Mouse (Mus musculus): ENCODE results near the gene Syndig1. TPM values are rescaled to one million over a fixed set of nuclear protein-coding genes. Genes with fewer than 3 reads are reported as not detected.

Gene Syndig1
- polyA plus RNA-seq, 1 experiment from 2014 or later = 109 TPM

DNA sequence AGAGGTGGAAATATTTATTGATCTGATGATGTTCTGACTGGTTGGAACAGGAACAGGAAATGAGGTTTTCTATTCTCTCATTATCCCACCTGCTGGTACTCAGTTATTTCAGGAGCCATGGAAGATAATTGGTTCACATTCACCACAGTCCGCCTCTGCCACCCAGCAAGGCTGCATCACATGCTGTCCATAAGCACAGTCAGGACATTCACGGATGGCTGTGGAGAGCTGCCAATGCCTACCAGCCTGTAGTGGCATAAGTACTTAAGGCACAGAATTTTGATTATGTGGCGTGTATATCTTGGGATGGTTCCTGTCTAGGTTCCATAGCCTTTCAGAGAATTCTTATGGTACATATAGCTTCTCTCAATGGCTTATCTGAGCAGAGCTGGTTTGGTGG lies 32.0 kb downstream of the Syndig1 start:
- no peak for ATAC-seq (ENCODE audit: low read depth)
- Histone ChIP-seq H3K4me1 (ENCODE audit: control insufficient read depth, insufficient read depth, low read length) (no peaks in the 10 kb centered on the region), H3K4me2 (ENCODE audit: low read depth, low read length) (no peak overlapping the region), H3K27ac (ENCODE audit: low read depth, low read length) (no peak overlapping the region), H3K9me3 (ENCODE audit: control insufficient read depth, low read length) (no peaks in the 10 kb centered on the region), H3K4me3 (ENCODE audit: low read depth, low read length) (no peak overlapping the region), H3K36me3 (ENCODE audit: control insufficient read depth, insufficient read depth, low read length) (no peaks in the 10 kb centered on the region), H3K27me3 (ENCODE audit: control insufficient read depth, insufficient read depth, low read length) (no peaks in the 10 kb centered on the region), H3K9ac (replicated peaks; ENCODE audit: low read depth, low read length) (no peak overlapping the region)
- 82% methylated on average over 3 of the region's 3 CpGs for WGBS

- no peak for ATAC-seq (ENCODE audit: low read depth)
- Histone ChIP-seq H3K27ac (ENCODE audit: low read depth, low read length) (no peak overlapping the region), H3K27me3 (ENCODE audit: control insufficient read depth, insufficient read depth, low read length) (no peaks in the 10 kb centered on the region), H3K4me2 (ENCODE audit: low read depth, low read length) (no peak overlapping the region), H3K4me3 (ENCODE audit: low read depth, low read length) (no peak overlapping the region), H3K36me3 (ENCODE audit: control insufficient read depth, insufficient read depth, low read length) (no peaks in the 10 kb centered on the region), H3K9me3 (ENCODE audit: control insufficient read depth, low read length) (no peaks in the 10 kb centered on the region), H3K9ac (replicated peaks; ENCODE audit: low read depth, low read length) (no peak overlapping the region), H3K4me1 (ENCODE audit: control insufficient read depth, insufficient read depth, low read length) (no peaks in the 10 kb centered on the region)
- WGBS = 74% methylated on average over 5 of the region's 5 CpGs
Measured at GRCm38 (mm10) chr2:149865914-149866435, 37.0 kb downstream of the Syndig1 start.

- ATAC-seq (ENCODE audit: low read depth) = no peak
- WGBS = 69% methylated on average over 2 of the region's 2 CpGs
- Histone ChIP-seq H3K36me3 (ENCODE audit: control insufficient read depth, insufficient read depth, low read length) (no peaks in the 10 kb centered on the region), H3K4me3 (ENCODE audit: low read depth, low read length) (no peak overlapping the region), H3K9me3 (ENCODE audit: control insufficient read depth, low read length) (no peaks in the 10 kb centered on the region), H3K4me2 (ENCODE audit: low read depth, low read length) (no peak overlapping the region), H3K27ac (ENCODE audit: low read depth, low read length) (no peak overlapping the region), H3K27me3 (ENCODE audit: control insufficient read depth, insufficient read depth, low read length) (no peaks in the 10 kb centered on the region), H3K9ac (replicated peaks; ENCODE audit: low read depth, low read length) (no peak overlapping the region), H3K4me1 (ENCODE audit: control insufficient read depth, insufficient read depth, low read length) (no peaks in the 10 kb centered on the region)
Measured at GRCm38 (mm10) chr2:149870496-149870895, 41.5 kb downstream of the Syndig1 start.

DNA sequence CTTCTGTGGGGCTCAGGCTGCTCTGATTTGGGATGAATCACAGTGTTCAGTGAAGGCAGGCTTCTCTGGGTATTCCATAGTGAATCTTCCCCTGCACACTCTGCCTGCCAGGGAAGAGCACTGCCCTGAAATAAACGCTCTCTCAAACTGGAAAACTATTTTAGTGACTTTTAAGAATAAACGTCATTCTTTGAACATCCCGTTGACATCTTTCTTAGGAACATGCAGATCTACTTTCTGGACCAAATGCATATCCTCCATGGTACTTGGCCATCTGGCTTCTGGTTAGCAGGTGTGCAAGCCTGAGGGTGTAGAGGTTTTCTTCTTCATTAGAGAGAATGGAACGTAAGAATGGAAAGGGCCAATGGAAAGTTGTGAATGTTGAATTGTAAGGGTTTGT lies 43.5 kb downstream of the Syndig1 start:
- H3K9me3 ChIP-seq (ENCODE audit: control insufficient read depth, low read length) = no peaks in the 10 kb centered on the region
- ATAC-seq (ENCODE audit: low read depth) = no peak
- no peaks in the 10 kb centered on the region for H3K36me3 ChIP-seq (ENCODE audit: control insufficient read depth, insufficient read depth, low read length)
- no peak overlapping the region for H3K27ac ChIP-seq (ENCODE audit: low read depth, low read length)
- H3K4me1 ChIP-seq (ENCODE audit: control insufficient read depth, insufficient read depth, low read length) = no peaks in the 10 kb centered on the region
- 93% methylated on average over 4 of the region's 4 CpGs for WGBS
- H3K9ac ChIP-seq (replicated peaks; ENCODE audit: low read depth, low read length) = no peak overlapping the region
- no peaks in the 10 kb centered on the region for H3K27me3 ChIP-seq (ENCODE audit: control insufficient read depth, insufficient read depth, low read length)
- no peak overlapping the region for H3K4me3 ChIP-seq (ENCODE audit: low read depth, low read length)
- H3K4me2 ChIP-seq (ENCODE audit: low read depth, low read length) = no peak overlapping the region

DNA sequence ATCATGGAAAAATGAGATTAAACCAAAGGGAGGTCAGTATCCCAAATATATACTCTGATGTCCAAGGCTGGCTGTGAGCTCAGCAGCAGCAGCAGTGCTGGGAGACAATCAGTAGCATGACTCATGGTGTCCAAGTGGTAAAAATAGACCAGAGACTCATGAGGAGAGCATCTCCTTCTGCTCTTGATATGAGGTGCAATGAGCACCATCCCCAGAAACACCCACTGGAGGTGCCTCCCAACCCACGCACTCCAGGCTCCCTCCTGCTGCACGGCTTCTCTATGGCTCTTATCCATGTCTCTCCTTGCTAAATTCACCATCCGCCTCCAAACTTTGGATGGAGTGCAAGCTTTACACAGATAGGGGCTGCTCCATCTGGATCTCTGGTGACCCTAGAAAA lies 44.3 kb downstream of the Syndig1 start:
- H3K4me2 ChIP-seq (ENCODE audit: low read depth, low read length) = no peak overlapping the region
- H3K9me3 ChIP-seq (ENCODE audit: control insufficient read depth, low read length) = no peaks in the 10 kb centered on the region
- no peak overlapping the region for H3K9ac ChIP-seq (replicated peaks; ENCODE audit: low read depth, low read length)

GRCm38 (mm10) chr2:149877954-149878353 lies 48.9 kb downstream of the Syndig1 start:
- H3K36me3 ChIP-seq (ENCODE audit: control insufficient read depth, insufficient read depth, low read length) = no peaks in the 10 kb centered on the region
- ATAC-seq (ENCODE audit: low read depth) = no peak
- H3K4me2 ChIP-seq (ENCODE audit: low read depth, low read length) = no peak overlapping the region
- H3K4me3 ChIP-seq (ENCODE audit: low read depth, low read length) = no peak overlapping the region
- no peak overlapping the region for H3K9ac ChIP-seq (replicated peaks; ENCODE audit: low read depth, low read length)
- no peaks in the 10 kb centered on the region for H3K4me1 ChIP-seq (ENCODE audit: control insufficient read depth, insufficient read depth, low read length)
- H3K27ac ChIP-seq (ENCODE audit: low read depth, low read length) = no peak overlapping the region
- 84% methylated on average over 2 of the region's 2 CpGs for WGBS
- H3K27me3 ChIP-seq (ENCODE audit: control insufficient read depth, insufficient read depth, low read length) = no peaks in the 10 kb centered on the region
- no peaks in the 10 kb centered on the region for H3K9me3 ChIP-seq (ENCODE audit: control insufficient read depth, low read length)

More for the DNA sequence above, 44.3 kb downstream of the Syndig1 start:
- Histone ChIP-seq H3K4me3 (ENCODE audit: low read depth, low read length) (no peak overlapping the region), H3K27ac (ENCODE audit: low read depth, low read length) (no peak overlapping the region), H3K27me3 (ENCODE audit: control insufficient read depth, insufficient read depth, low read length) (no peaks in the 10 kb centered on the region), H3K4me1 (ENCODE audit: control insufficient read depth, insufficient read depth, low read length) (no peaks in the 10 kb centered on the region), H3K36me3 (ENCODE audit: control insufficient read depth, insufficient read depth, low read length) (no peaks in the 10 kb centered on the region)
- ATAC-seq (ENCODE audit: low read depth) = no peak
- WGBS = 92% methylated on average over 3 of the region's 3 CpGs

GRCm38 (mm10) chr2:149887634-149888033 lies 58.6 kb downstream of the Syndig1 start:
- Histone ChIP-seq H3K27ac (ENCODE audit: low read depth, low read length) (no peak overlapping the region), H3K9ac (replicated peaks; ENCODE audit: low read depth, low read length) (no peak overlapping the region), H3K36me3 (ENCODE audit: control insufficient read depth, insufficient read depth, low read length) (no peaks in the 10 kb centered on the region), H3K4me1 (ENCODE audit: control insufficient read depth, insufficient read depth, low read length) (no peaks in the 10 kb centered on the region), H3K9me3 (ENCODE audit: control insufficient read depth, low read length) (no peaks in the 10 kb centered on the region), H3K27me3 (ENCODE audit: control insufficient read depth, insufficient read depth, low read length) (no peaks in the 10 kb centered on the region), H3K4me2 (ENCODE audit: low read depth, low read length) (no peak overlapping the region), H3K4me3 (ENCODE audit: low read depth, low read length) (no peak overlapping the region)
- ATAC-seq (ENCODE audit: low read depth) = no peak

DNA sequence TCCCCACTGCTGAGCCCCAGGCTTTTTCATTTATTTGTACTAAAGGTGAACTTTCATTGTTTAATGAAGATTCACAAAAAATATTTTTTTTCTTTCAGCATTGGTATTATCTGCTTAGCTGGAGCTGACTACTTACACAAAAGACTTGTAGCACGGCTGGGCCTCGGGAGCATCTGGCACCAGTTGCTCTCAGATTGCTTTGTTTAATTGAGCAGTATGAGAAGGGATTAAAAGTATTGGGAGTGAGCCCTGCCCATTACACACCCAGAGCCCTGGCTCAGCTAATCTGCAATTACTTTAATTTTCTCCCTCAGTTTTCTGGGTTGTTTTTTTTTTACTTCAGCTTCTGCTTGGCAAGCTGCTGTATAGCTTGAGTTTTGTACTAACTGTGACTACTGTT lies 62.6 kb downstream of the Syndig1 start:
- 36% methylated on average over 2 of the region's 2 CpGs for WGBS
- Histone ChIP-seq H3K36me3 (ENCODE audit: control insufficient read depth, insufficient read depth, low read length) (no peaks in the 10 kb centered on the region), H3K27me3 (ENCODE audit: control insufficient read depth, insufficient read depth, low read length) (no peaks in the 10 kb centered on the region), H3K27ac (ENCODE audit: low read depth, low read length) (no peak overlapping the region), H3K4me2 (ENCODE audit: low read depth, low read length) (no peak overlapping the region), H3K4me1 (ENCODE audit: control insufficient read depth, insufficient read depth, low read length) (no peaks in the 10 kb centered on the region), H3K9ac (replicated peaks; ENCODE audit: low read depth, low read length) (no peak overlapping the region), H3K9me3 (ENCODE audit: control insufficient read depth, low read length) (no peaks in the 10 kb centered on the region), H3K4me3 (ENCODE audit: low read depth, low read length) (no peak overlapping the region)
- no peak for ATAC-seq (ENCODE audit: low read depth)

GRCm38 (mm10) chr2:149896337-149896736 lies 67.3 kb downstream of the Syndig1 start:
- no peak overlapping the region for H3K27ac ChIP-seq (ENCODE audit: low read depth, low read length)
- no peak overlapping the region for H3K4me2 ChIP-seq (ENCODE audit: low read depth, low read length)
- no peaks in the 10 kb centered on the region for H3K27me3 ChIP-seq (ENCODE audit: control insufficient read depth, insufficient read depth, low read length)
- H3K36me3 ChIP-seq (ENCODE audit: control insufficient read depth, insufficient read depth, low read length) = no peaks in the 10 kb centered on the region
- H3K9me3 ChIP-seq (ENCODE audit: control insufficient read depth, low read length) = no peaks in the 10 kb centered on the region
- no peaks in the 10 kb centered on the region for H3K4me1 ChIP-seq (ENCODE audit: control insufficient read depth, insufficient read depth, low read length)
- 82% methylated on average over 2 of the region's 2 CpGs for WGBS
- ATAC-seq (ENCODE audit: low read depth) = no peak
- no peak overlapping the region for H3K4me3 ChIP-seq (ENCODE audit: low read depth, low read length)
- no peak overlapping the region for H3K9ac ChIP-seq (replicated peaks; ENCODE audit: low read depth, low read length)

- no peak overlapping the region for H3K4me2 ChIP-seq (ENCODE audit: low read depth, low read length)
- no peaks in the 10 kb centered on the region for H3K4me1 ChIP-seq (ENCODE audit: control insufficient read depth, insufficient read depth, low read length)
- H3K27ac ChIP-seq (ENCODE audit: low read depth, low read length) = no peak overlapping the region
- ATAC-seq (ENCODE audit: low read depth) = no peak
- WGBS = 93% methylated on average over 9 of the region's 9 CpGs
- H3K9ac ChIP-seq (replicated peaks; ENCODE audit: low read depth, low read length) = no peak overlapping the region
- no peaks in the 10 kb centered on the region for H3K36me3 ChIP-seq (ENCODE audit: control insufficient read depth, insufficient read depth, low read length)
- H3K4me3 ChIP-seq (ENCODE audit: low read depth, low read length) = no peak overlapping the region
- H3K9me3 ChIP-seq (ENCODE audit: control insufficient read depth, low read length) = no peaks in the 10 kb centered on the region
- no peaks in the 10 kb centered on the region for H3K27me3 ChIP-seq (ENCODE audit: control insufficient read depth, insufficient read depth, low read length)
Measured at GRCm38 (mm10) chr2:149899615-149900014, 70.6 kb downstream of the Syndig1 start.

All from neural tube, embryonic 14.5 days (tissue).